Mouse (Mus musculus) hindbrain, embryonic 16.5 days (tissue): ENCODE measurements at regions not wholly inside any gene's neighbourhood (a gene's known extent, or its start where the extent isn't known, plus 50 kb on each side); places are given as distances from the start of the nearest gene placed in this dataset.
"Not testable (repeated sequence)": the region's sequence is repeated elsewhere in the genome, so short reads cannot be mapped to it uniquely, and the experiment has no call there.

Experiments used
- ATAC-seq: fragments of 200-750 bp; cut with Nextera tagmentation; 2 replicates; pipeline ENCODE4 v1.8.0; 2017; ENCODE audit warnings: moderate TSS enrichment, moderate library complexity
- H3K27ac ChIP-seq: fragments of 300-500 bp; sonication (generic); 2 replicates; pipeline ENCODE4 v1.5.1; 2014; ENCODE audit warnings: low read depth, mild to moderate bottlenecking, control low read depth, low read length, moderate library complexity
- H3K27me3 ChIP-seq: fragments of 300-500 bp; sonication (generic); replicated peaks from 2 replicates; pipeline ENCODE4 v1.6.1; 2014; ENCODE audit warnings: low read length; ENCODE audit not compliant: control insufficient read depth, insufficient read depth
- H3K36me3 ChIP-seq: fragments of 300-500 bp; sonication (generic); 2 replicates; pipeline ENCODE4 v1.6.1; 2014; ENCODE audit warnings: mild to moderate bottlenecking, low read length, moderate library complexity, mixed read lengths; ENCODE audit not compliant: control insufficient read depth, insufficient read depth
- H3K4me1 ChIP-seq: fragments of 300-500 bp; sonication (generic); 2 replicates; pipeline ENCODE4 v1.6.1; 2014; ENCODE audit warnings: low read depth, low read length; ENCODE audit not compliant: control insufficient read depth, insufficient read depth
- H3K4me2 ChIP-seq: fragments of 300-500 bp; sonication (generic); 2 replicates; pipeline ENCODE4 v1.6.1; 2014; ENCODE audit warnings: mild to moderate bottlenecking, low read length, control low read depth, moderate library complexity
- H3K4me3 ChIP-seq: fragments of 300-500 bp; sonication (generic); 2 replicates; pipeline ENCODE4 v1.5.1; 2014; ENCODE audit warnings: mild to moderate bottlenecking, low read length, control low read depth, moderate library complexity
- H3K9ac ChIP-seq: fragments of 300-500 bp; sonication (generic); 2 replicates; pipeline ENCODE4 v1.6.1; 2014; ENCODE audit warnings: low read depth, mild to moderate bottlenecking, control low read depth, low read length, moderate library complexity
- H3K9me3 ChIP-seq: fragments of 300-500 bp; sonication (generic); 2 replicates; pipeline ENCODE4 v1.6.1; 2014; ENCODE audit warnings: mild to moderate bottlenecking, low read length, moderate library complexity; ENCODE audit not compliant: control insufficient read depth
- WGBS: fragments of 180-500 bp; shearing (Covaris S2); extraction: QIAGEN DNeasy Blood & Tissue Kit; methylation state at CpG from one replicate; pipeline ENCODE4 v1.1.7; 2014; 5-methylcytosine and 5-hydroxymethylcytosine counted together

GRCm38 (mm10) chr1:185969231-185969630 lies 147.9 kb downstream of the Lyplal1 start:
- Histone ChIP-seq H3K4me2 (no peak overlapping the region), H3K27ac (no peak overlapping the region), H3K4me1 (no peaks in the 10 kb centered on the region), H3K4me3 (no peak overlapping the region), H3K9me3 (no peaks in the 10 kb centered on the region), H3K9ac (no peak overlapping the region), H3K27me3 (no peaks in the 10 kb centered on the region), H3K36me3 (no peaks in the 10 kb centered on the region)
- WGBS, result 26% methylated on average over 2 of the region's 2 CpGs
- 0 out of 2 replicates have a peak, but pooled peaks have one; percentile 34 for ATAC-seq

GRCm38 (mm10) chr1:185977075-185977474 lies 140.0 kb downstream of the Lyplal1 start:
- no peaks in the 10 kb centered on the region for H3K9me3 ChIP-seq
- no peak overlapping the region for H3K27ac ChIP-seq
- no peaks in the 10 kb centered on the region for H3K27me3 ChIP-seq
- H3K4me2 ChIP-seq, result no peak overlapping the region
- 93% methylated on average over 2 of the region's 2 CpGs for WGBS
- H3K4me1 ChIP-seq, result no peaks in the 10 kb centered on the region
- ATAC-seq, result no peak
- H3K4me3 ChIP-seq, result no peak overlapping the region
- no peaks in the 10 kb centered on the region for H3K36me3 ChIP-seq
- no peak overlapping the region for H3K9ac ChIP-seq

- H3K9ac ChIP-seq, result no peak overlapping the region
- no peaks in the 10 kb centered on the region for H3K9me3 ChIP-seq
- H3K36me3 ChIP-seq, result no peaks in the 10 kb centered on the region
- no peak overlapping the region for H3K4me3 ChIP-seq
- H3K27ac ChIP-seq, result no peak overlapping the region
- 66% methylated on average over 8 of the region's 8 CpGs for whole genome bisulfite sequencing
- no peak for ATAC-seq
- H3K4me2 ChIP-seq, result no peak overlapping the region
- H3K4me1 ChIP-seq, result no peaks in the 10 kb centered on the region
- H3K27me3 ChIP-seq, result no peaks in the 10 kb centered on the region
Observed at GRCm38 (mm10) chr1:185989432-185989831, 127.7 kb downstream of the Lyplal1 start.

GRCm38 (mm10) chr1:186000066-186000465 lies 117.0 kb downstream of the Lyplal1 start:
- H3K9me3 ChIP-seq, H3K4me2 ChIP-seq, H3K9ac ChIP-seq, H3K4me1 ChIP-seq, H3K36me3 ChIP-seq, ATAC-seq, H3K27ac ChIP-seq, H3K4me3 ChIP-seq, H3K27me3 ChIP-seq: not testable (repeated sequence)
- 97% methylated on average over 1 of the region's 1 CpGs for WGBS

GRCm38 (mm10) chr1:186013413-186013812 lies 103.7 kb downstream of the Lyplal1 start:
- no peak overlapping the region for H3K4me3 ChIP-seq
- no peak for ATAC-seq
- no peak overlapping the region for H3K4me2 ChIP-seq
- WGBS, result 63% methylated on average over 1 of the region's 1 CpGs
- H3K27me3 ChIP-seq, result no peaks in the 10 kb centered on the region
- H3K36me3 ChIP-seq, result no peaks in the 10 kb centered on the region
- H3K4me1 ChIP-seq, result no peaks in the 10 kb centered on the region
- H3K9me3 ChIP-seq, result no peaks in the 10 kb centered on the region; the same call in 1 of the 2 replicates
- no peak overlapping the region for H3K9ac ChIP-seq
- no peak overlapping the region for H3K27ac ChIP-seq

GRCm38 (mm10) chr1:186014166-186014565 lies 102.9 kb downstream of the Lyplal1 start:
- no peak overlapping the region for H3K4me3 ChIP-seq
- H3K9ac ChIP-seq, result no peak overlapping the region
- H3K36me3 ChIP-seq, result no peaks in the 10 kb centered on the region
- no peak overlapping the region for H3K4me2 ChIP-seq
- H3K27ac ChIP-seq, result no peak overlapping the region
- WGBS, result 80% methylated on average over 1 of the region's 1 CpGs
- no peaks in the 10 kb centered on the region for H3K27me3 ChIP-seq
- no peak for ATAC-seq
- H3K4me1 ChIP-seq, result no peaks in the 10 kb centered on the region
- H3K9me3 ChIP-seq, result no peaks in the 10 kb centered on the region; the same call in 1 of the 2 replicates

GRCm38 (mm10) chr1:186015831-186016561 lies 101.1 kb downstream of the Lyplal1 start:
- Histone ChIP-seq H3K27ac (no peak overlapping the region), H3K9me3 (no peaks in the 10 kb centered on the region), H3K4me1 (no peaks in the 10 kb centered on the region), H3K4me2 (no peak overlapping the region), H3K27me3 (no peaks in the 10 kb centered on the region), H3K36me3 (no peaks in the 10 kb centered on the region), H3K4me3 (no peak overlapping the region), H3K9ac (no peak overlapping the region)
- WGBS, result 82% methylated on average over 8 of the region's 8 CpGs
- ATAC-seq, result no peak

- H3K4me2 ChIP-seq, result no peak overlapping the region
- 60% methylated on average over 1 of the region's 1 CpGs for WGBS
- H3K9ac ChIP-seq, result no peak overlapping the region
- H3K27me3 ChIP-seq, result no peaks in the 10 kb centered on the region
- no peaks in the 10 kb centered on the region for H3K9me3 ChIP-seq
- H3K27ac ChIP-seq, result no peak overlapping the region
- no peak for ATAC-seq
- H3K4me3 ChIP-seq, result no peak overlapping the region
- H3K36me3 ChIP-seq, result no peaks in the 10 kb centered on the region
- no peaks in the 10 kb centered on the region for H3K4me1 ChIP-seq
Observed at GRCm38 (mm10) chr1:186017547-186017946, 99.6 kb downstream of the Lyplal1 start.

GRCm38 (mm10) chr1:186019511-186019910 lies 97.6 kb downstream of the Lyplal1 start:
- no peak overlapping the region for H3K27ac ChIP-seq
- H3K36me3 ChIP-seq, result no peaks in the 10 kb centered on the region
- no peaks in the 10 kb centered on the region for H3K4me1 ChIP-seq
- H3K9ac ChIP-seq, result no peak overlapping the region
- WGBS, result 65% methylated on average over 5 of the region's 5 CpGs
- H3K27me3 ChIP-seq, result no peaks in the 10 kb centered on the region
- no peak overlapping the region for H3K4me3 ChIP-seq
- no peak overlapping the region for H3K4me2 ChIP-seq
- no peak for ATAC-seq
- H3K9me3 ChIP-seq, result no peaks in the 10 kb centered on the region
